Comparison of ENCODE assay signal across 24 mouse cellular contexts in genomic region chr12:52049324-52049723, GRCm38 (mm10). TPM values are rescaled to one million over a fixed set of nuclear protein-coding genes. Genes with fewer than 3 reads are reported as not detected.
DNase-seq lines count a peak whose midpoint lies in the region; ATAC-seq and TF ChIP-seq lines count a peak whose summit lies in the region.
"Had no signal": no experiment of that assay in that cellular context is flagged by ENCODE, and none has a peak within 500 bp of the region (broad histone marks: within the 10 kb centered on the region; RNA-seq: fewer than 3 reads in every experiment).

No protein-coding gene starts in this region.

- no peak overlapping the region for H3K9ac ChIP-seq in liver, embryonic 14.5 days (replicated peaks)
- no peak overlapping the region for H3K9ac ChIP-seq in liver, postnatal 0 days (replicated peaks)
- no peak overlapping the region for H3K9ac ChIP-seq in midbrain, embryonic 11.5 days (ENCODE audit: low read length)
- H3K9ac ChIP-seq in forebrain, embryonic 11.5 days (ENCODE audit: low read length), result no peak overlapping the region
- H3K9ac ChIP-seq: liver, embryonic 15.5 days had no signal

- H3K9me3 ChIP-seq in liver, embryonic 14.5 days (ENCODE audit: control insufficient read depth, low read length), result no peaks in the 10 kb centered on the region
- H3K9me3 ChIP-seq in liver, postnatal 0 days (ENCODE audit: low read length), result no peaks in the 10 kb centered on the region
- no peaks in the 10 kb centered on the region for H3K9me3 ChIP-seq in midbrain, embryonic 11.5 days (ENCODE audit: control insufficient read depth, low read length)
- H3K9me3 ChIP-seq in forebrain, embryonic 11.5 days (ENCODE audit: control insufficient read depth, low read length), result no peaks in the 10 kb centered on the region
- H3K9me3 ChIP-seq: embryonic facial prominence, embryonic 10.5 days; hindbrain, embryonic 10.5 days; liver, embryonic 15.5 days had no signal

- no peak for TF ChIP-seq EP300 in liver, embryonic 14.5 days (IDR thresholded peaks at IDR 0.05; ENCODE audit: low read depth)
- TF ChIP-seq EP300 in liver, postnatal 0 days (IDR thresholded peaks at IDR 0.05; ENCODE audit: low read depth), result no peak

- no peaks in the 10 kb centered on the region for H3K36me3 ChIP-seq in liver, embryonic 14.5 days (replicated peaks; ENCODE audit: control insufficient read depth, insufficient read depth, low read depth)
- H3K36me3 ChIP-seq in liver, postnatal 0 days (replicated peaks; ENCODE audit: insufficient read depth, low read length), result no peaks in the 10 kb centered on the region
- no peaks in the 10 kb centered on the region for H3K36me3 ChIP-seq in midbrain, embryonic 11.5 days (ENCODE audit: control insufficient read depth, insufficient read depth, low read length)
- no peaks in the 10 kb centered on the region for H3K36me3 ChIP-seq in forebrain, embryonic 11.5 days (ENCODE audit: control insufficient read depth, insufficient read depth, low read length)
- H3K36me3 ChIP-seq: embryonic facial prominence, embryonic 10.5 days; hindbrain, embryonic 10.5 days; liver, embryonic 15.5 days had no signal

- no peak overlapping the region for H3K4me3 ChIP-seq in liver, embryonic 14.5 days (ENCODE audit: insufficient read depth in 1 of 2, low read depth in 2 of 2, low read length in 2 of 2)
- H3K4me3 ChIP-seq in liver, postnatal 0 days (ENCODE audit: low read depth, low read length), result no peak overlapping the region
- H3K4me3 ChIP-seq in midbrain, embryonic 11.5 days (ENCODE audit: low read depth, low read length), result no peak overlapping the region
- H3K4me3 ChIP-seq in forebrain, embryonic 11.5 days (ENCODE audit: low read depth, low read length), result no peak overlapping the region
- H3K4me3 ChIP-seq in layer of hippocampus, adult 2 months, result no peak overlapping the region
- H3K4me3 ChIP-seq: embryonic facial prominence, embryonic 10.5 days; hindbrain, embryonic 10.5 days; left cerebral cortex, adult 2 months; liver, embryonic 15.5 days; megakaryocyte, embryonic 14.5 days had no signal

- 12% methylated on average over 2 of the region's 2 CpGs for WGBS in liver, embryonic 14.5 days (ENCODE audit: insufficient replicate concordance)
- 23% methylated on average over 2 of the region's 2 CpGs for WGBS in liver, postnatal 0 days (ENCODE audit: insufficient replicate concordance)
- WGBS in midbrain, embryonic 11.5 days, result 77% methylated on average over 2 of the region's 2 CpGs
- WGBS in forebrain, embryonic 11.5 days, result 86% methylated on average over 2 of the region's 2 CpGs

- no peak overlapping the region for H3K27ac ChIP-seq in liver, embryonic 14.5 days
- H3K27ac ChIP-seq in liver, postnatal 0 days (ENCODE audit: low read depth), result no peak overlapping the region
- H3K27ac ChIP-seq in midbrain, embryonic 11.5 days (ENCODE audit: low read depth, low read length), result no peak overlapping the region
- no peak overlapping the region for H3K27ac ChIP-seq in forebrain, embryonic 11.5 days (ENCODE audit: low read depth, low read length)
- H3K27ac ChIP-seq in layer of hippocampus, adult 2 months, result no peak overlapping the region
- H3K27ac ChIP-seq: embryonic facial prominence, embryonic 10.5 days; hindbrain, embryonic 10.5 days; left cerebral cortex, adult 2 months; liver, embryonic 15.5 days had no signal

- no peak for TF ChIP-seq CTCF in liver, embryonic 14.5 days (IDR thresholded peaks at IDR 0.05; ENCODE audit: low read depth)
- no peak for TF ChIP-seq CTCF in liver, postnatal 0 days (IDR thresholded peaks at IDR 0.05; ENCODE audit: low read depth)
- no peak for TF ChIP-seq CTCF in brain, embryonic 14.5 days (IDR thresholded peaks at IDR 0.05; ENCODE audit: borderline replicate concordance, extremely low read depth, insufficient read depth, insufficient read length)
- TF ChIP-seq CTCF in layer of hippocampus, adult 2 months (conservative IDR thresholded peaks at IDR 0.05), result no peak

- no peaks in the 10 kb centered on the region for H3K27me3 ChIP-seq in liver, embryonic 14.5 days (ENCODE audit: control insufficient read depth, insufficient read depth, low read length)
- no peaks in the 10 kb centered on the region for H3K27me3 ChIP-seq in liver, postnatal 0 days (ENCODE audit: insufficient read depth, low read length)
- no peaks in the 10 kb centered on the region for H3K27me3 ChIP-seq in midbrain, embryonic 11.5 days (ENCODE audit: control insufficient read depth, insufficient read depth, low read length)
- no peaks in the 10 kb centered on the region for H3K27me3 ChIP-seq in forebrain, embryonic 11.5 days (ENCODE audit: control insufficient read depth, insufficient read depth, low read length)
- H3K27me3 ChIP-seq: liver, embryonic 15.5 days; Patski had no signal

- no peak for ATAC-seq in liver, embryonic 14.5 days (ENCODE audit: insufficient read depth)
- ATAC-seq in liver, postnatal 0 days, result no peak
- no peak for ATAC-seq in midbrain, embryonic 11.5 days (ENCODE audit: low FRiP score)
- no peak for ATAC-seq in forebrain, embryonic 11.5 days (replicated peaks; ENCODE audit: low FRiP score)
- ATAC-seq: activated CD4-positive, CD25-positive, alpha-beta regulatory T cell, adult 4 months; forebrain, embryonic 14.5 days; Patski had no signal

- no peak overlapping the region for H3K4me2 ChIP-seq in liver, embryonic 14.5 days (ENCODE audit: low read depth)
- H3K4me2 ChIP-seq in liver, postnatal 0 days (ENCODE audit: low read depth, low read length), result no peak overlapping the region
- H3K4me2 ChIP-seq in midbrain, embryonic 11.5 days, result no peak overlapping the region
- H3K4me2 ChIP-seq in forebrain, embryonic 11.5 days (ENCODE audit: low read depth, low read length, severe bottlenecking), result no peak overlapping the region
- H3K4me2 ChIP-seq: liver, embryonic 15.5 days had no signal

- DNase-seq in liver, embryonic 14.5 days (ENCODE audit: low read depth in 3 of 3, low spot score in 3 of 3), result peak in 2 of 3 experiments; percentile 4 to 9
- no peak for DNase-seq in liver, postnatal 0 days
- peak; percentile 46 for DNase-seq in MEL-GATA-1-ER (ENCODE audit: extremely low read depth, low read depth)
- DNase-seq in brain, embryonic 14.5 days (ENCODE audit: low read depth), result peak; percentile 7
- peak; percentile 8 for DNase-seq in monocyte, adult 2 months (ENCODE audit: low read depth in 1 of 2, low spot score in 2 of 2)
- DNase-seq in midbrain, embryonic 11.5 days (ENCODE audit: low spot score, missing footprints), result no peak
- no peak for DNase-seq in forebrain, embryonic 11.5 days (ENCODE audit: low spot score)
- no peak for DNase-seq in layer of hippocampus, adult 2 months (ENCODE audit: low spot score in 2 of 2)
- DNase-seq: adrenal gland, postnatal 14 days; cerebellum, adult 9-10 months; thymus, postnatal 4 days had no signal

- no peaks in the 10 kb centered on the region for H3K4me1 ChIP-seq in liver, embryonic 14.5 days (replicated peaks; ENCODE audit: control insufficient read depth in 2 of 2, insufficient read depth in 2 of 2, low read length in 1 of 2)
- no peaks in the 10 kb centered on the region for H3K4me1 ChIP-seq in liver, postnatal 0 days (ENCODE audit: insufficient read depth)
- H3K4me1 ChIP-seq in midbrain, embryonic 11.5 days (ENCODE audit: control insufficient read depth, insufficient read depth, low read length), result no peaks in the 10 kb centered on the region
- H3K4me1 ChIP-seq in forebrain, embryonic 11.5 days (replicated peaks; ENCODE audit: control insufficient read depth, insufficient read depth, low read length), result no peaks in the 10 kb centered on the region
- H3K4me1 ChIP-seq: embryonic facial prominence, embryonic 10.5 days; hindbrain, embryonic 10.5 days; liver, embryonic 15.5 days had no signal

- TF ChIP-seq POLR2A in brain, embryonic 14.5 days (IDR thresholded peaks at IDR 0.05; ENCODE audit: borderline replicate concordance, extremely low read depth, insufficient read depth, insufficient read length, poor library complexity, severe bottlenecking), result no peak

RNA-seq across cellular contexts. Expression of gene Gpr33, which starts 21.5 kb away (rescaled TPM):
- not detected in 2 replicates for polyA plus RNA-seq in liver, embryonic 14.5 days (2012; rRNA removed)
- polyA plus RNA-seq in liver, embryonic 14.5 days (2014; fragmentation: Nextera tagmentation; extraction: Ambion mirVana), result not detected in 2 replicates
- not detected in 2 replicates for polyA plus RNA-seq in liver, postnatal 0 days (2015; fragmentation: Nextera tagmentation; extraction: Ambion mirVana)
- not detected in 2 replicates for polyA plus RNA-seq in brain, embryonic 14.5 days (2012; rRNA removed)
- not detected in 2 replicates for polyA plus RNA-seq in midbrain, embryonic 11.5 days (2014; fragmentation: Nextera tagmentation; extraction: Ambion mirVana)
- not detected in 2 replicates for polyA plus RNA-seq in forebrain, embryonic 11.5 days (2014; fragmentation: Nextera tagmentation; extraction: Ambion mirVana)
- not detected for total RNA-seq in layer of hippocampus, adult 2 months (2021)
- total RNA-seq: adrenal gland, postnatal 14 days; left cerebral cortex, adult 2 months had no signal
- polyA plus RNA-seq: activated CD4-positive, CD25-positive, alpha-beta regulatory T cell, adult 4 months; embryonic facial prominence, embryonic 10.5 days; forebrain, embryonic 14.5 days; gonadal fat pad, adult 2 months; heart, embryonic 14.5 days; hindbrain, embryonic 10.5 days; kidney, embryonic 16.5 days; limb, embryonic 11.5 days; liver, embryonic 15.5 days; neural tube, embryonic 14.5 days; Patski had no signal

RNA-seq across cellular contexts. Expression of gene Dtd2, which starts 43.0 kb away (rescaled TPM):
- polyA plus RNA-seq in liver, embryonic 14.5 days (2012; rRNA removed), result 5.9 and 11.1 TPM in 2 replicates
- polyA plus RNA-seq in liver, embryonic 14.5 days (2014; fragmentation: Nextera tagmentation; extraction: Ambion mirVana), result 12.0 and 13.1 TPM in 2 replicates
- polyA plus RNA-seq in liver, postnatal 0 days (2015; fragmentation: Nextera tagmentation; extraction: Ambion mirVana), result 19.7 and 20.0 TPM in 2 replicates
- polyA plus RNA-seq in brain, embryonic 14.5 days (2012; rRNA removed), result 10.3 and 13.5 TPM in 2 replicates
- polyA plus RNA-seq in midbrain, embryonic 11.5 days (2014; fragmentation: Nextera tagmentation; extraction: Ambion mirVana), result 24.1 and 27.4 TPM in 2 replicates
- 26.6 and 28.7 TPM in 2 replicates for polyA plus RNA-seq in forebrain, embryonic 11.5 days (2014; fragmentation: Nextera tagmentation; extraction: Ambion mirVana)
- total RNA-seq in layer of hippocampus, adult 2 months (2021), result 10 to 100 TPM; 10.2 to 12.9 TPM

RNA-seq across cellular contexts. Expression of gene Nubpl, which starts 48.2 kb away (rescaled TPM):
- polyA plus RNA-seq in liver, embryonic 14.5 days (2012; rRNA removed), result 1.1 and 1.9 TPM in 2 replicates
- polyA plus RNA-seq in liver, embryonic 14.5 days (2014; fragmentation: Nextera tagmentation; extraction: Ambion mirVana), result 4.7 and 5.0 TPM in 2 replicates
- 6.9 and 7.9 TPM in 2 replicates for polyA plus RNA-seq in liver, postnatal 0 days (2015; fragmentation: Nextera tagmentation; extraction: Ambion mirVana)
- polyA plus RNA-seq in brain, embryonic 14.5 days (2012; rRNA removed), result 3.8 and 4.4 TPM in 2 replicates
- polyA plus RNA-seq in midbrain, embryonic 11.5 days (2014; fragmentation: Nextera tagmentation; extraction: Ambion mirVana), result 12.6 and 14.2 TPM in 2 replicates
- 18.6 and 19.4 TPM in 2 replicates for polyA plus RNA-seq in forebrain, embryonic 11.5 days (2014; fragmentation: Nextera tagmentation; extraction: Ambion mirVana)
- total RNA-seq in layer of hippocampus, adult 2 months (2021), result 1 to 10 TPM; 5.2 to 5.7 TPM

Comparison
In these comparisons a context has a peak if more than half of its experiments do, and no peak if none do; other contexts are left out.
1. DNase-seq: peak in liver, embryonic 14.5 days (2 of 3), MEL-GATA-1-ER (single experiment), brain, embryonic 14.5 days (single experiment) and monocyte, adult 2 months (2 of 2); none in liver, postnatal 0 days (single experiment), midbrain, embryonic 11.5 days (single experiment), forebrain, embryonic 11.5 days (single experiment) and layer of hippocampus, adult 2 months (0 of 2).